Mouse (Mus musculus) retina, adult 2 months (tissue): ENCODE results near the gene Olfr1246.
"Not testable (repeated sequence)": the region's sequence is repeated elsewhere in the genome, so short reads cannot be mapped to it uniquely, and the experiment has no call there.

ENCODE experiments used
- DNase-seq: peaks from one replicate; pipeline ENCODE4 v3.0.0-alpha.2; 2012; ENCODE audit warnings: low read depth, low spot score

Gene Olfr1246

DNA sequence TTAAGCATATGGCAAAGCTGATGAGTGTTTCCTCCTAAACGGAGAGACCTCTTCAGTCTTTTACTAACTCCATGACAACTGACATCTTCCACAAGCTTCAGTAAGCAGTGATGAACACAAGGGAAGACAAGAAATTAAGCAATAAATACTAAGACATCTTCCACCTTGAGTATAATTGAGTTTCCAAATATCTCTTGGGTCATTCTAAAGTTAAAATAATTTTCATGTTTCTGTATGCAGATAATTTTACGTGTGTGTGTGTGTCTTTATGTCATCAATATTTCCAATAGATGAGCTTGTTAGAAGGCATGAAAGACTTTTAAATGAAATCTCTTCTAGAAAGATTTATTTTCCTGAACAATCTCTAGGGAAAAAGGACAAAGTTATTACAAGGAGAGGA, at the start of gene Olfr1246:
TSS of gene Olfr1246 (minus strand) at position 101 of the 400 bp plus-strand sequence.
- DNase-seq: no peak

DNA sequence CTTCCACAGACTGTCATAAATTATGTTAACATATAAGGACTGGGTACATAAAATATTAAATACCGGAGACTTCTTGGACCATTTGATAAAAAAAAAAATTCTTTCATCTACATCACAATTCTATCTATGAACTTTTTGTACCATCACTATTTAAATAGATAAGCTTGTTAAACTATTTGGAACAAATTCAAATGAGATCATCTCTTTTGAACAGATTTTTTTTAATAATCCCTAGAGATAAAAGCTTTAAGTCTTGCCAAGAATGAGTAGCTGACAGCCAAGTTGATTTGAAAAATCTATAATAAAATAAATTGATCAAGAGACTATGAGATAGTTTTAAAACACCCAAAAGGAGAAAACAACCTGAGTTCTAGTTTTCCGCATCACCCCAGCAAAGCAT, 41.9 kb upstream of the Olfr1246 start, which contains the start of gene Olfr1249:
TSS of gene Olfr1249 (minus strand) at position 101 of the 400 bp plus-strand sequence.
- no peak for DNase-seq

DNA sequence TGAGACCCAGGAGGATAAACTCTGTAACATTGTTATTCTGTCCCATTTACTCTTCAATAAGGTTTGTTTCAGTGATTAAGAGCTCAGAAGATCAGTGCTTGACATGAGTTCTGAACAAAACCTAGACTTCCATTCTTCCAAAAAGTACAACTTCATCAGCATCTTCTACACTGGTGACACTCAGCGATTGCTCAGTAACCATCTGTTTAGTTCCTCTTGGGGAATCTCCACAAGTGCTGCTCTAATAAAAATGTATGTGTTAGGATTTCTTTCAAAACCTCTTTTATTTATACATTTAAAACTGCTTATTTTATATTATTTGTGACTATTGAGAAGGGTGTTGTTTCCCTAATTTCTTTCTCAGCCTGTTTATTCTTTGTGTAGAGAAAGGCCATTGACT, 25.2 kb upstream of the Olfr1246 start, which contains the start of gene Olfr1248:
TSS of gene Olfr1248 (minus strand) at position 101 of the 400 bp plus-strand sequence.
- DNase-seq: not testable (repeated sequence)

DNA sequence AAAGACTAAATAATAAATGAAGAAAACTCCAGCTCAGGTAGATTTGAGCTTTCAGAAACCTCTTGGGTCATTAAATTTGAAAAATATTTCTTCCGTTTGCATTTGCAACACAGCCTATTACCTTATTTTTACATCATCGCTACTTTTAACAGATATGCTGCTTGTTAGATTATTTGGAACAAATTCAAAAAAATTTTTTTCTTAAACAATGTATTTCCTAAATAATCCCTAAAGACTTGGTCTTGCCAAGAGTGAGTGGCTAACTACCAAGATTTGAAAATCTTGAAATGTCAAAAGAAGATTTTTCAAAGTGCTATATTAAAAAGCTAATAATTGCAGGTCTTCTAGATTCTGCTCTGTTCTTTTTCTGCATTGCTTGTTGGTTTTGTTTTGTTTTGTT, 21.1 kb upstream of the Olfr1246 start, which contains the start of gene Olfr1247:
TSS of gene Olfr1247 (minus strand) at position 101 of the 400 bp plus-strand sequence.
- DNase-seq: no peak

DNA sequence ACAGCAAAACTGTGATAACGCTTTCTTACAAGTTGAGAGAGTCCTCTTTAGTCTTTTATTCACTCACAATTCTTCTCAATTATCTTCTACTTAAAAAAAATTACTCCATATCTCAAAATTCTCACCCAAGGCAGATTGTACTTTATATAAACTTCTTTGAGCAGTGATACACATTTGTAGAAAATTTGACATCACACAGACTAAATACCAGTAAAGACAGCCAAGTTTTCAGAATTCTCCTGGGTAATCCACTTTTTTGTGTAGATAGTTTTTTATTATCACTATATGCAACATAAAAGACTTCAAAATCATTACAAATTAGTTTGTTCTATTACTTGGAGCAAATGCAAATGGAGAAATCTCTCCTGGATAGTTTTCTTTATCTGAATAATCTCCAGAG, 14.6 kb downstream of the Olfr1246 start, which contains the start of gene Olfr1245:
TSS of gene Olfr1245 (minus strand) at position 101 of the 400 bp plus-strand sequence.
- DNase-seq: no peak

DNA sequence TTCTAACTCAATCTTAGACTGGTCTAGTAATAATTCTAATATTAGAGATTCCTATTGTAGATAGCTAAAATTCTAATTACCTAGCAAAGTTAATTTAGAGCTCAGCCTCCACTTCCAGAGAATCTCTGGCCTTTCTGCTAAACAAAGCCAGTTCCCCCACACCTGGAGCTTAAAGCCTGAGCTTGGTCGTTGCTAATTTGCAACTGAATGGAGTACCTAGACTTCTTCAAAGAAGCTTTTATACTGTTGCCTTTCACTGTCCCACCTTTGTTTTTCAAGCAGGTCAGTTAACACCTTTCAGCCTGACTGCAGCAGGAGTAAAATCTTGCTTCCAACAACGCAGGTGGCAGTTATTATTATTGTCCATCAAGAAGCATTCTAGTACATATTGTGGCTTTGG, 30.3 kb downstream of the Olfr1246 start:
- DNase-seq: not testable (repeated sequence)

DNA sequence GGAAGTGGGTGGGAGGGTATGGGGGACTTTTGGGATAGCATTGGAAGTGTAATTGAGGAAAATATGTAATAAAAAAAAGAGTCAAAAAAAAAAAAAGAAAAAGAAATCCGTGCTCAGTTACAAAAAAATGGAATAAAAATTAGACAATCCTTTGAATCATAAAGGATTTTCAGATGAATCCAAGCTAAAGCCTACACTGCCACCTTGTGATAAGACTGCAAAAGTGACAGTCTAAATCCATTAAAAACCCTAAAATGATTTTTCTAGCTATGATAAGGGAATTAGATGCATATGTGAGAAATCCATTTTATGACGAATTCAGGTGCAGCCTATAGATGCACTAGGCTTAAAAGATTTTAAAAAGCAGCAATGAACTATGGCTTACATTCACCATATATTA, 48.4 kb downstream of the Olfr1246 start:
- DNase-seq: no peak

DNA sequence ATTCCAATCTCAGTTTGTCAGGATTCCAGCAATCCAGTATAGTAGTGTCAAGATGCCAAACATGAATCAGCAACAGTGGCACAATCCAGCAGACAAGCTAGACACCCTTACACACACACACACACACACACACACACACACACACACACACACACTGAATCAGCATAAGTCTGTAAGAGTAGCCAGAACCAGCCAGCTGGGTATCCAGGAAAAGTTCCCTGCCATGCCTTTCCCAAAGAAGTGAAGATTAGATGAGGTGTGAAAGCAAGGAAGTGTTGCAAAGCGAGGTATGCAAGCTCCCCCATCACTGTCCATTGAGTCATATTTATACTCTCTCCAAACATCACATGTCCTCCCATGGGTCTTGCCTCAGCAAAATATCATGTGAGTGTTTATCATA, 53.0 kb downstream of the Olfr1246 start:
- DNase-seq: no peak
